Mouse (Mus musculus): Measurements from ENCODE around the gene Plce1. TPM values are rescaled to one million over a fixed set of nuclear protein-coding genes. Genes with fewer than 3 reads are reported as not detected.

Gene Plce1
- polyA plus RNA-seq, 1 experiment from 2014 or later = 0.98 TPM

GRCm38 (mm10) chr19:38798801-38799200 is 317.9 kb downstream of the Plce1 start:
- DNase-seq (ENCODE audit: low spot score) = no peak

- DNase-seq (ENCODE audit: low spot score) = no peak
These were observed 337.3 kb downstream of the Plce1 start for GRCm38 (mm10) chr19:38818191-38818590.

- DNase-seq (ENCODE audit: low spot score) = peak; percentile 91
These were observed 338.0 kb downstream of the Plce1 start, which contains the start of gene Noc3l for GRCm38 (mm10) chr19:38818766-38819426. Gene Noc3l, minus strand, starts transcription at chr19:38819237.

- DNase-seq (ENCODE audit: low spot score) = no peak
These were observed 338.5 kb downstream of the Plce1 start for GRCm38 (mm10) chr19:38819427-38819802.

GRCm38 (mm10) chr19:38820186-38820804 is 339.4 kb downstream of the Plce1 start:
- no peak for DNase-seq (ENCODE audit: low spot score)

GRCm38 (mm10) chr19:38833224-38833623 is 352.3 kb downstream of the Plce1 start:
- no peak for DNase-seq (ENCODE audit: low spot score)

Other genes starting within 250 kb of the Plce1 start
- 0.14 TPM in 1 of 2 replicates, not detected in the other for gene Lgi1, start 216.6 kb upstream of the Plce1 start, polyA plus RNA-seq (2015; fragmentation: Nextera tagmentation; extraction: Ambion mirVana)
- gene Slc35g1, start 85.1 kb upstream of the Plce1 start, polyA plus RNA-seq (2015; fragmentation: Nextera tagmentation; extraction: Ambion mirVana) = 3.1 and 3.7 TPM in 2 replicates

All from thymus, postnatal 0 days (tissue).